Mouse (Mus musculus) G1E (cell line): ENCODE results near the gene Gm12830. TPM values are rescaled to one million over a fixed set of nuclear protein-coding genes. Genes with fewer than 3 reads are reported as not detected.

Source experiments
- ATAC-seq: 2 replicates; pipeline ENCODE4 v1.8.0; 2016; ENCODE audit warnings: mild to moderate bottlenecking; ENCODE audit not compliant: insufficient number of reproducible peaks, poor library complexity, low FRiP score, severe bottlenecking; ENCODE audit errors: extremely low read depth
- DNase-seq: peaks from one replicate; pipeline ENCODE4 v3.0.0; 2012; ENCODE audit warnings: low spot score
- H3K27me3 ChIP-seq: 2 replicates; pipeline ENCODE4 v1.6.1; 2012; ENCODE audit warnings: mild to moderate bottlenecking, low read length, inconsistent platforms; ENCODE audit not compliant: insufficient read depth
- H3K36me3 ChIP-seq: replicated peaks from 2 replicates; pipeline ENCODE3; 2012; ENCODE audit warnings: mild to moderate bottlenecking, inconsistent platforms
- H3K4me1 ChIP-seq: 2 replicates; pipeline ENCODE4 v1.6.1; 2012; ENCODE audit warnings: low read depth, low read length, inconsistent platforms, mixed read lengths; ENCODE audit not compliant: insufficient read depth
- H3K4me3 ChIP-seq: 2 replicates; pipeline ENCODE4 v1.5.1; 2012; ENCODE audit warnings: low read depth, mild to moderate bottlenecking, inconsistent platforms, low read length, moderate library complexity, mixed read lengths
- H3K9me3 ChIP-seq: replicated peaks from 2 replicates; pipeline ENCODE4 v1.6.1; 2012; ENCODE audit warnings: inconsistent platforms
- CTCF ChIP-seq: IDR thresholded peaks from 2 replicates; pipeline ENCODE4 v1.5.1; 2012; ENCODE audit warnings: low read depth, low read length, inconsistent platforms, mixed read lengths
- GATA1 ChIP-seq: IDR thresholded peaks from 2 replicates; pipeline ENCODE4 v1.6.1; 2012; ENCODE audit warnings: borderline replicate concordance, low read length, inconsistent platforms, mixed read lengths
- GATA2 ChIP-seq: IDR thresholded peaks from 2 replicates; pipeline ENCODE4 v1.6.1; 2012; ENCODE audit warnings: low read depth, low read length, inconsistent platforms, borderline replicate concordance
- POLR2AphosphoS5 ChIP-seq: IDR thresholded peaks from 2 replicates; pipeline ENCODE4 v1.6.1; 2012; ENCODE audit warnings: low read depth, low read length, inconsistent platforms; ENCODE audit not compliant: insufficient replicate concordance
- TAL1 ChIP-seq: conservative IDR thresholded peaks from 2 replicates; pipeline ENCODE4 v1.6.1; 2012; ENCODE audit warnings: low read depth, low read length, inconsistent platforms, mixed read lengths
- polyA plus RNA-seq: library from polyadenylated mRNA; stranded (reverse); fragments of >175 nt; gene quantifications from 2 replicates; pipeline ENCODE4 v1.2.3, GENCODE M21; 2012
- total RNA-seq, 2 experiments: library from RNA; stranded (forward) in 1 of 2; stranded (reverse) in 1 of 2; fragments of 200-1000 nt in 1 of 2; fragments of >200 nt in 1 of 2; fragmentation: Nextera tagmentation in 1 of 2; gene quantifications; 2 replicates each; pipeline ENCODE4 v1.2.3; 2014 to 2017

Gm12830 gene
- total RNA-seq (2014; fragmentation: Nextera tagmentation) (not detected in 2 replicates), total RNA-seq (2017) (0.05 and 0.06 TPM in 2 replicates), polyA plus RNA-seq (not detected in 2 replicates)

DNA sequence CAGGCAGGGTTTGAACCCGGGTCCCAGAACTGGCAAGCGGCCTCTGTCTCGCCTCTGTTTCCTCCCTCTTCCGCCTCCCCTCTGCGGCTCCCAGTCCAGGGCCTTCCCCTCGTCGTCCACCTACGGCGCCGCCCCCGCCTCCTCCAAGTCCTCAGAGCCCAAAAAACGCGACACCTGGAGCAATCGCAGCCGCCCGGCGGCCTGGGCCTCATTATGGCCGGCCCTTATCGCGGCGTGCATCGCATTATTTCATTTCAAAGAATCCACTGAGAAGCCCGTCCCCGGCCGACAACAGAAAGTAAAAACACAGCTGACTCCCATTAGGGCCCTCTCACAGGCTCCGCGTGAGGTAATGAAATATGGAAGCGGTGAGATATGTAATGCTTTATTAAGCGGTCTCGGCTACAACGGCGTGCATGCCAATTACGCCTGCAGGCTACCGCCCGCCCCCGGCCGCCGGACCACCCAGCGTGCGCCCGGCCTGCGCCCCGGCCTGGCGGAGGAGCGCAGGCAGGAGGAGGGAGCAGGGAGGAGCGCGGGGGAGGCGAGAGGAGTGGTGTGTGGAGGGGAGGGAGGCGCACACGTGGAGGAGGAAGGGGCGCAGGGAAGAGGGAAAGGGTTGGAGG lies at the start of gene Gm12830:
Gm12830 (plus strand) TSS at position 156 of the 626 bp plus-strand sequence.
- no peak for DNase-seq
- Histone ChIP-seq H3K36me3 (no peaks in the 10 kb centered on the region), H3K4me3 (no peak within 1 kb of the TSS), H3K4me1 (no peaks in the 10 kb centered on the region), H3K27me3 (no peaks in the 10 kb centered on the region), H3K9me3 (peaks cover 15% of the 10 kb centered on the region)
- no peak for ATAC-seq
- TF ChIP-seq CTCF (no peak), GATA2 (no peak), TAL1 (no peak), GATA1 (no peak), POLR2AphosphoS5 (no peak)

DNA sequence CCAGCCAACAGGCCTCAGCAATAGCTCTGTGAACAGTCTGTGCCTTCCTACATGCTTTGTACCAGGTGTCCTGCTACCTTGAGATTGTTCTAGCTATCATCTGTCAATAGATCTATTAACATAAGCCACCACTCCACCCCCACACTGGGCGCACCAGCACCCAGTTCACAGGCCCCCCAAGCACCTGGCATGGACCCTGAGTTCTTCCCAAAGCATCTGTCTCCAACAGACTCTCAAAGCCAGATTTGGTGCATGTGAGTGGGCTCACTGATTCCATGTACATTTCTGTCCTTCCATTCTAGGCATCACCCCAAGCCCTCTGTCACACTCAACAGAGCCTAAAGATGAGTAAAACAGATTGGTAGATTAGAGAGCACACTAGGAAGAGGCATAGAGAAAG lies 48.2 kb upstream of the Gm12830 start:
- TF ChIP-seq CTCF, result no peak
- TF ChIP-seq GATA1, result no peak
- TF ChIP-seq TAL1, result no peak
- no peak for TF ChIP-seq GATA2
- TF ChIP-seq POLR2AphosphoS5, result no peak
- ATAC-seq (no peak), DNase-seq (no peak)
- H3K4me3 ChIP-seq, result no peak overlapping the region
- H3K27me3 ChIP-seq, result no peaks in the 10 kb centered on the region
- H3K9me3 ChIP-seq, result peaks cover 11% of the 10 kb centered on the region
- no peaks in the 10 kb centered on the region for H3K36me3 ChIP-seq
- no peaks in the 10 kb centered on the region for H3K4me1 ChIP-seq

DNA sequence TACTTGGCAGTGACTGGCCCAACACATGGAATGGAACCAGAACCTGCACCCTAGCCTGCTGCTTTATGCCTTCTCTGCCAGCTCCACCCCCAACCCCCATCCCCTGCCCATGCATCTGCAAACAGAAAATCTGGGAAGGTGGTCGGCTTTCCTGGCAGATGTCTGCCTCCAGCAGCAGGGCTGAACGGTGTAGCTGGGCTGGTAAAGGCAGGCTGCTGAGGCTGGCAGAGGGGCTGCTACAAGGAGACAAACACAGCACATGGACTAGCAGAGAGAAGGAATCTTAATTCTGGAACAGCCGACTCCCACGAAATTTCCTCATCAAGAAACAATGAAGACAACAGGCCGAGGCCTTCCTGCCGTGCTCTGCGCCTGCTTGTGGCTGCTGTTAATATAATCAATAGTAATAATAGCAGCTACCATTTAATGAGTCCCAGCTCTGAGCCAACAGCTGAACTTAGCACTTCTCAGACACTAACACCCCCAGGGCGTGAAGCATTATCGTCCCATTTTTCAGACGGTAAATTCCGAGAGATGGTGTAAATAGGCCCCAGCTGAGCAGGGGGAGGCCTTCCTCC lies 43.8 kb upstream of the Gm12830 start:
- peaks cover 17% of the 10 kb centered on the region for H3K9me3 ChIP-seq
- no peaks in the 10 kb centered on the region for H3K27me3 ChIP-seq
- TF ChIP-seq POLR2AphosphoS5 (no peak), GATA1 (no peak), GATA2 (no peak), CTCF (no peak), TAL1 (no peak)
- H3K4me3 ChIP-seq, result no peak overlapping the region
- H3K36me3 ChIP-seq, result no peaks in the 10 kb centered on the region
- H3K4me1 ChIP-seq, result no peaks in the 10 kb centered on the region
- ATAC-seq (no peak), DNase-seq (no peak)

DNA sequence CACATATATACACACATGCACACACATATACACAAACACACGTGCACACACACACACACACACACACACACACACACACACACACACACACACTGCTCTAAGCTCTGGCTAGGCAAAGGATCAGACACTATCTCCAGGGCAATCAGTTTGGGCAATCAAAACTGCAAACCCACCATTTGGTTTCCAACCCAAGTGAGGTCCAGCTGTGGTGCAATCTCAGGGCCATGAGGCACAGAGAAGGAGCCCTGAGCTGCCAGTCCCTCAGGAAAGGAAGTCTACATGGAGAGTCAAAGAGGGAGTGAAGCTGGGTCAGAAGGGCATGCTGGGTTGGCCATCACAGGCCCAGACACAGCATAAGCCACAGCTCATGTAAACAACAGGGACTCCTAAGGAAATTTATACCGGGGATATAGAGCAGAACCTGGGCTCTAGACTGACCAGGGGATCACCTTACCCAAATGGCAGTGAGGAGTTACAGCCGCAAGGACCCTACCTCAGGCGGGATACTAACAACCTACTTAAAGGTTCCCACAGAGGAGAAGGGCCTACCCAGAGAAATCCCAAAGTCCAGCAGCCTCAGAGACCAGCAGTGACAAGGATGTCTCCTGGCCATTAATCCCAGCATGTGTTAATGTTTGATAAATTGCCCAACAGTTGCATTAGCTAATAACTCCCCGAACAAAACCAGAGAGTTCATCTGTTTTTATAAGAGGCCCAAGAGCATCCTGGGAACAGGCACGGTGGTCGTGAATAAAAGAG lies 42.6 kb upstream of the Gm12830 start:
- ATAC-seq, result no peak
- Histone ChIP-seq H3K4me1 (no peaks in the 10 kb centered on the region), H3K27me3 (no peaks in the 10 kb centered on the region), H3K9me3 (peaks cover 14% of the 10 kb centered on the region; the same call in 1 of the 2 replicates), H3K4me3 (no peak overlapping the region), H3K36me3 (no peaks in the 10 kb centered on the region)
- no peak for DNase-seq
- TF ChIP-seq POLR2AphosphoS5, result no peak
- no peak for TF ChIP-seq GATA2
- TF ChIP-seq TAL1, result no peak
- no peak for TF ChIP-seq CTCF
- no peak for TF ChIP-seq GATA1

DNA sequence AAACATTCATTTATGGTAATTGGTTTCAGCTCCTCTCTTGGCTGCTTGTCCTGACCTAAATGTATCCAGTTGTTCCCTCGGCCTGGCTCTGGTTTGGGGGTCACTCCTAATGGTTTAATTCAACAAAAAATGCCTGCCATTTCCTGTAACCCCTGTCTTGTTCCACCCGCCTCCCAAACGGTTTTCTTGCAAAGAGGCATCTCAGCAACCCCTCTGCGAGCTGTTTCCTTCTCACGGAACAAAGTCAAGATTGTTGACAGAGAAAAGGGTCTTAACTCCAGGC lies 42.1 kb upstream of the Gm12830 start:
- Histone ChIP-seq H3K4me1 (no peaks in the 10 kb centered on the region), H3K27me3 (no peaks in the 10 kb centered on the region), H3K9me3 (peaks cover 15% of the 10 kb centered on the region), H3K36me3 (no peaks in the 10 kb centered on the region), H3K4me3 (no peak overlapping the region)
- ATAC-seq (no peak), DNase-seq (no peak)
- TF ChIP-seq GATA2, result no peak
- no peak for TF ChIP-seq TAL1
- no peak for TF ChIP-seq CTCF
- no peak for TF ChIP-seq POLR2AphosphoS5
- TF ChIP-seq GATA1, result no peak
